In the genomic region with DNA sequence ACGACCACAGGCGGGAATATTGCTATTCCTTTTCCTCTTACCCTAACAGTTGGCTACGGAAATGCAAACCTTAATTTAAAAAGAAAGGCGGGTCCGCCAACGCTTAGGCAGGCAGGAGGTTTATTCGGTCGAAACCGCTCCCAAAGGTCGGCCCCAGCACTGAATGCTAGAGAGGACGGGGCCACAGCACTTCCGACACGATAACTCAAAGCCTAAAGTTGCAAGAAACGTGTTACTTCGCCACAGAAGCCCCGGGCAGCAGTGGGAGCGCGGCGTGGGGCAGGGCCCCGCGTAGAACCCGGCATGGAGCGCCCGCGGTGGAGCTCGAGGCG, we compare ENCODE assay signal across 8 mouse cellular contexts. TPM values are rescaled to one million over a fixed set of nuclear protein-coding genes. Genes with fewer than 3 reads are reported as not detected.
DNase-seq lines count a peak whose midpoint lies in the region; ATAC-seq and TF ChIP-seq lines count a peak whose summit lies in the region.

No protein-coding gene starts in this region.

- TF ChIP-seq CTCF in bone marrow, adult 2 months (IDR thresholded peaks at IDR 0.05; ENCODE audit: control insufficient read depth, insufficient read depth, low read length) = no peak

- H3K9ac ChIP-seq in hindbrain, embryonic 16.5 days (ENCODE audit: low read depth, low read length) = peak overlapping the region; percentile 93
- H3K9ac ChIP-seq in midbrain, embryonic 14.5 days (replicated peaks; ENCODE audit: low read length) = peak overlapping the region; percentile 91

- peak overlapping the region; percentile 91 for H3K4me3 ChIP-seq in bone marrow, adult 2 months (replicated peaks; ENCODE audit: control insufficient read depth, low read depth, low read length)
- H3K4me3 ChIP-seq in hindbrain, embryonic 16.5 days (ENCODE audit: low read length) = peak overlapping the region; percentile 68
- H3K4me3 ChIP-seq in midbrain, embryonic 14.5 days (replicated peaks; ENCODE audit: low read depth, low read length) = peak overlapping the region; percentile 96

- no peaks in the 10 kb centered on the region for H3K27me3 ChIP-seq in hindbrain, embryonic 16.5 days (replicated peaks; ENCODE audit: control insufficient read depth, insufficient read depth, low read length)
- H3K27me3 ChIP-seq in midbrain, embryonic 14.5 days (ENCODE audit: control insufficient read depth, insufficient read depth, low read length) = no peaks in the 10 kb centered on the region

- H3K27ac ChIP-seq in bone marrow, adult 2 months (ENCODE audit: control insufficient read depth, insufficient read depth, low read depth, low read length, poor library complexity) = peak overlapping the region; percentile 89
- H3K27ac ChIP-seq in hindbrain, embryonic 16.5 days (ENCODE audit: low read depth, low read length) = peak overlapping the region; percentile 86
- H3K27ac ChIP-seq in midbrain, embryonic 14.5 days (replicated peaks; ENCODE audit: low read depth, low read length) = peak overlapping the region; percentile 82

- no peaks in the 10 kb centered on the region for H3K9me3 ChIP-seq in hindbrain, embryonic 16.5 days (ENCODE audit: control insufficient read depth, low read length)
- no peaks in the 10 kb centered on the region for H3K9me3 ChIP-seq in midbrain, embryonic 14.5 days (ENCODE audit: control insufficient read depth, low read length)

- peaks cover 5% of the 10 kb centered on the region; the same call in 1 of the 2 replicates for H3K36me3 ChIP-seq in hindbrain, embryonic 16.5 days (ENCODE audit: control insufficient read depth, insufficient read depth, low read length)
- peaks cover 22% of the 10 kb centered on the region for H3K36me3 ChIP-seq in midbrain, embryonic 14.5 days (ENCODE audit: control insufficient read depth, insufficient read depth, low read length)

- peak overlapping the region; percentile 63 for H3K4me2 ChIP-seq in hindbrain, embryonic 16.5 days (ENCODE audit: low read length)
- peak overlapping the region; percentile 92 for H3K4me2 ChIP-seq in midbrain, embryonic 14.5 days (ENCODE audit: low read length)

- WGBS in bone marrow, adult 2 months = 0% methylated on average over 27 of the region's 27 CpGs
- 1% methylated on average over 26 of the region's 27 CpGs for WGBS in hindbrain, embryonic 16.5 days
- 0% methylated on average over 26 of the region's 27 CpGs for WGBS in midbrain, embryonic 14.5 days

- peaks cover 9% of the 10 kb centered on the region for H3K4me1 ChIP-seq in bone marrow, adult 2 months (ENCODE audit: control insufficient read depth, insufficient read depth, low read length)
- peaks cover 8% of the 10 kb centered on the region for H3K4me1 ChIP-seq in hindbrain, embryonic 16.5 days (ENCODE audit: control insufficient read depth, insufficient read depth, low read depth, low read length)
- peaks cover 8% of the 10 kb centered on the region for H3K4me1 ChIP-seq in midbrain, embryonic 14.5 days (ENCODE audit: control insufficient read depth, insufficient read depth, low read length)

- no peak for ATAC-seq in hindbrain, embryonic 16.5 days
- no peak for ATAC-seq in midbrain, embryonic 14.5 days (ENCODE audit: low FRiP score, low TSS enrichment)

- peak; percentile 15 for DNase-seq in layer of hippocampus, adult 11-12 months (ENCODE audit: low spot score)
- no peak for DNase-seq in layer of hippocampus, adult 8-10 months (ENCODE audit: low spot score in 2 of 2)
- peak; percentile 30 for DNase-seq in midbrain, embryonic 14.5 days
- no peak for DNase-seq in Muller cell, postnatal 12 days (ENCODE audit: inconsistent ontology term)
- DNase-seq in adrenal gland, postnatal 14 days = no peak
- no peak for DNase-seq in left cerebral cortex, adult 18-20 months (ENCODE audit: low spot score in 2 of 2)

- TF ChIP-seq POLR2A in bone marrow, adult 2 months (IDR thresholded peaks at IDR 0.05; ENCODE audit: borderline replicate concordance, control insufficient read depth, low read depth, low read length) = no peak

RNA-seq across cellular contexts. Expression of gene U2af1, which starts 0.6 kb away (rescaled TPM):
- total RNA-seq in layer of hippocampus, adult 8-10 months (2022) = 100 to 1,000 TPM; 115 to 134 (median 125) TPM
- polyA plus RNA-seq in bone marrow, adult 2 months (2011; ENCODE audit: insufficient read depth, insufficient read length, low replicate concordance, missing spikeins) = 228 and 282 TPM in 2 replicates
- 158 and 175 TPM in 2 replicates for polyA plus RNA-seq in hindbrain, embryonic 16.5 days (2015; fragmentation: Nextera tagmentation; extraction: Ambion mirVana)
- 124 and 168 TPM in 2 replicates for polyA plus RNA-seq in midbrain, embryonic 14.5 days (2014; fragmentation: Nextera tagmentation; extraction: Ambion mirVana)
- total RNA-seq in adrenal gland, postnatal 14 days (2021) = 144 and 165 TPM in 2 replicates
- total RNA-seq in left cerebral cortex, adult 18-20 months (2021) = 100 to 1,000 TPM; 118 to 119 TPM

RNA-seq across cellular contexts. Expression of gene Cryaa, which starts 19.5 kb away (rescaled TPM):
- total RNA-seq in layer of hippocampus, adult 8-10 months (2022) = under 1 TPM in 1 of 4 experiments, not detected in 3; 0.52 TPM
- not detected in 2 replicates for polyA plus RNA-seq in bone marrow, adult 2 months (2011; ENCODE audit: insufficient read depth, insufficient read length, low replicate concordance, missing spikeins)
- polyA plus RNA-seq in hindbrain, embryonic 16.5 days (2015; fragmentation: Nextera tagmentation; extraction: Ambion mirVana) = 0.46 and 0.80 TPM in 2 replicates
- not detected in 2 replicates for polyA plus RNA-seq in midbrain, embryonic 14.5 days (2014; fragmentation: Nextera tagmentation; extraction: Ambion mirVana)
- not detected in 2 replicates for total RNA-seq in adrenal gland, postnatal 14 days (2021)
- under 1 TPM in 1 of 2 experiments, not detected in 1; 0.30 TPM for total RNA-seq in left cerebral cortex, adult 18-20 months (2021)

RNA-seq across cellular contexts. Expression of gene Cbs, which starts 21.1 kb away (rescaled TPM):
- total RNA-seq in layer of hippocampus, adult 8-10 months (2022) = 10 to 100 TPM; 39.6 to 74.8 (median 49.2) TPM
- polyA plus RNA-seq in bone marrow, adult 2 months (2011; ENCODE audit: insufficient read depth, insufficient read length, low replicate concordance, missing spikeins) = 1.3 and 4.8 TPM in 2 replicates
- 12.4 and 17.1 TPM in 2 replicates for polyA plus RNA-seq in hindbrain, embryonic 16.5 days (2015; fragmentation: Nextera tagmentation; extraction: Ambion mirVana)
- polyA plus RNA-seq in midbrain, embryonic 14.5 days (2014; fragmentation: Nextera tagmentation; extraction: Ambion mirVana) = 4.9 and 5.5 TPM in 2 replicates
- total RNA-seq in adrenal gland, postnatal 14 days (2021) = 5.6 and 49.1 TPM in 2 replicates
- total RNA-seq in left cerebral cortex, adult 18-20 months (2021) = 10 to 100 TPM; 36.4 to 37.2 TPM

Comparison
In these comparisons a context has a peak if more than half of its experiments do, and no peak if none do; other contexts are left out.
1. DNase-seq: peak in layer of hippocampus, adult 11-12 months (single experiment) and midbrain, embryonic 14.5 days (single experiment); none in layer of hippocampus, adult 8-10 months (0 of 2), Muller cell, postnatal 12 days (single experiment), adrenal gland, postnatal 14 days (single experiment) and left cerebral cortex, adult 18-20 months (0 of 2).
2. Peak in every context shown above with its lines, with median percentiles within 50 percentile points of each other: H3K27ac ChIP-seq and H3K4me3 ChIP-seq.